Mouse (Mus musculus) CH12.LX (cell line): ENCODE data around the gene Ntrk3.

Experiments used
- BHLHE40 ChIP-seq: IDR thresholded peaks from 2 replicates; pipeline ENCODE4 v1.6.1; 2011; ENCODE audit warnings: mild to moderate bottlenecking, low read depth, low read length, improper control_type of control experiment
- CHD2 ChIP-seq: IDR thresholded peaks from 2 replicates; pipeline ENCODE4 v1.6.1; 2011; ENCODE audit warnings: low read length, improper control_type of control experiment
- CTCF ChIP-seq, 2 experiments: IDR thresholded peaks in 1 of 2; conservative IDR thresholded peaks in 1 of 2; 2 replicates each; pipeline ENCODE4 v1.5.1; 2011 to 2012; ENCODE audit warnings: low read depth in 2 of 2, low read length in 2 of 2, improper control_type of control experiment in 1 of 2, inconsistent platforms in 1 of 2, mild to moderate bottlenecking in 1 of 2, moderate library complexity in 1 of 2
- IRF4 ChIP-seq: IDR thresholded peaks from 2 replicates; pipeline ENCODE4 v1.6.1; 2014; ENCODE audit warnings: low read depth, mild to moderate bottlenecking, inconsistent platforms, low read length, improper control_type of control experiment
- JUN ChIP-seq: IDR thresholded peaks from 2 replicates; pipeline ENCODE4 v1.6.1; 2011; ENCODE audit warnings: low read depth, mild to moderate bottlenecking, low read length, improper control_type of control experiment, moderate library complexity; ENCODE audit not compliant: insufficient read depth
- NRF1 ChIP-seq: IDR thresholded peaks from 2 replicates; pipeline ENCODE4 v1.6.1; 2014; ENCODE audit warnings: low read depth, mild to moderate bottlenecking, inconsistent platforms, low read length, improper control_type of control experiment, moderate library complexity
- POLR2A ChIP-seq: IDR thresholded peaks from 2 replicates; pipeline ENCODE4 v1.6.1; 2011; ENCODE audit warnings: low read depth, mild to moderate bottlenecking, improper control_type of control experiment, low read length
- SIN3A ChIP-seq: IDR thresholded peaks from 2 replicates; pipeline ENCODE4 v1.6.1; 2012; ENCODE audit warnings: low read length, improper control_type of control experiment, inconsistent platforms
- SMC3 ChIP-seq: IDR thresholded peaks from 2 replicates; pipeline ENCODE4 v1.6.1; 2011; ENCODE audit warnings: low read depth, low read length, improper control_type of control experiment
- TBP ChIP-seq: conservative IDR thresholded peaks from 2 replicates; pipeline ENCODE4 v1.6.1; 2011; ENCODE audit warnings: low read depth, low read length, improper control_type of control experiment
- USF1 ChIP-seq: IDR thresholded peaks from 2 replicates; pipeline ENCODE4 v1.6.1; 2014; ENCODE audit warnings: low read depth, mild to moderate bottlenecking, inconsistent platforms, low read length, improper control_type of control experiment
- ZKSCAN1 ChIP-seq: IDR thresholded peaks from 2 replicates; pipeline ENCODE4 v1.6.1; 2012; ENCODE audit warnings: low read depth, inconsistent platforms, low read length, improper control_type of control experiment, borderline replicate concordance

GRCm38 (mm10) chr7:78569255-78569618 is 168.6 kb downstream of the Ntrk3 start:
- TF ChIP-seq IRF4 (no peak), TBP (no peak), SMC3 (no peak), CTCF (conservative IDR thresholded peaks at IDR 0.05 in 1 of 2, IDR thresholded peaks at IDR 0.05 in 1 of 2; ENCODE audit: low read depth in 2 of 2, low read length in 2 of 2) (no peak), USF1 (no peak), POLR2A (no peak), JUN (no peak), NRF1 (no peak), SIN3A (no peak), BHLHE40 (no peak), ZKSCAN1 (no peak), CHD2 (no peak)
